Mouse (Mus musculus) left cerebral cortex, postnatal 4 days (tissue): ENCODE results near the gene Erp29. TPM values are rescaled to one million over a fixed set of nuclear protein-coding genes. Genes with fewer than 3 reads are reported as not detected.

Experiments
- DNase-seq: peaks from one replicate; pipeline ENCODE4 v3.0.0-alpha.2; 2022
- intact Hi-C: fragments of 180-260 bp; cut with DNase I; formaldehyde crosslinking; loops from one replicate; pipeline ENCODE4 v1.15.1; 2025
- total RNA-seq, 2 experiments: library from RNA; stranded (reverse); gene quantifications; 2 replicates each; pipeline ENCODE4 v1.2.3; 2021

The Erp29 gene
- total RNA-seq, 2 experiments from 2014 or later, result 159 to 164 TPM

DNA sequence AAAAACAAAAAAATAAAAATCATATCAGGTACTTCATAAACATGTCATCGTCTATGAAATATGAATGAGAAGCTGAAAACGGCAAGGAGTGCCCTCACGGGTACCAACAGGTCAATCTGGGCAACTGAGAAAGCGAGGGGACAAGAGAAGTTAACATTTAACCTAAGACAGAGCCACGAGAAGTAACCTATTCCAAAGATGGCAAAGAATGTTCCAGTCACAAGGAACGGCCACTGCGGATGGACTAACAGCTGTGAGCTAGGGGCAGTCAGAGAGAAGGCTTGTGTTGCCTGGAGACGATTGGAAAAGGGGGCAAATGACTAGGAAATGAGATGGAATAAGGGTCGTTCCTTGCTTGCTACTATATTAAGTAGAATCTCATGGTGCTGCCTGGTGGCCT lies 1.8 kb downstream of the Erp29 start:
- intact Hi-C loops, result no loop called here
- DNase-seq, result no peak

DNA sequence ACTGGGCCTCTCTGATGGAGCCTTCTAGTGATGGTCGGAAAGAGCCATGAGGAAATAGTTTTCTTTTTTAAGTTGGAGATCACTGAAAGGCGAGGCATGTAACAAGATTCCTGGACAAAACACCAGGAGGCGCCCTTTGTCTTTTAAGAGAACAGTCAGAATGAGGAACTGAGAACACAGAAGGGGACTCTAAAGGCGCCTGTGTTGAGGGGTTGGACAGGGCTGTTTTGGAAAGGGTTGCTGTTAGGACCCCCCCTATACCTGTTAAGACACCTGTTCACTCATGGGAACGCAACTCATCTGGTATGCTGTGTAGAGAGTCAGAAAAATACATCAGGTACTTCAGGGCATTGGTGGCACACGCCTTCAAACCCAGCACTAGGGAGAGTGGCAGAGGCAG lies 2.3 kb downstream of the Erp29 start:
- intact Hi-C loops, result no loop called here
- DNase-seq, result peak; percentile 49

DNA sequence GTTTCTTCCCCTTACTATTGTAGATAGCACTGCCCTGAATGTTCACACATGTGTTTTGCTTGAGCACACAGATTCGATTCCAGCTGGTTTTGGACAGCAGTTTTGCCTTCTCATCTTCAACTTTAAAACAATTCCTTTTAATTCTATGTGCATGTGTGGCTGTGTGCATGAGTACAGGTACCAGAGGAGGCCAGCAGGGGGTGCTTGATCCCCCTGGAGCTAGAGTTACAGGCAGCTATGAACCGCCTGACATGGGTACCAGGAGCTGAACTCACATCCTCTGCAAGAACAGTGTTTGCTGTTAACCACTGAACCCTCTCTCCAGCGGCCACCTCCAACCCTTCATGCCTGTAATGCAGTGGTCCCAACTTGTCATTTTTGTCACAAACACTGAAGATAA lies 3.9 kb downstream of the Erp29 start:
- intact Hi-C loops, result no loop called here
- no peak for DNase-seq

DNA sequence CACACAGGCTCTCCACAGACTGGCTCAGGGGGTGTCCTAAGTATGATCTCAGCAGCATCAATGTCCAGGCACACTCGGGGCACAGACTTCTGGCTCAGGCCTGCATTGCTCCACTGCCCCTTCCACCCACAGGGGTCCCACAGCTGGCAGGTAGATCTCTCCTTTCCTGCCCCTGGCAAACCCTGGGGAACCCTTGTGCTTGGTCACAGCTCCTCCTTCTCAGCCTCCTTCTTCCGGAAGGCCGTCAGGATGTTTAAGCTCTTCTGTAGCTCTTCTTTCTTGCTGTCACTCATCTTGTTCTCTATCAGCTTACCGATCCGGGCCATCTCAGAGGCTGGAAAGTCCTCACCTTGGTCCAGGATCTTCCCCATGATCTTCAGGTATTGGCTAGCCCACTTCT lies 7.4 kb downstream of the Erp29 start:
- no peak for DNase-seq
- intact Hi-C loops, result no loop called here

DNA sequence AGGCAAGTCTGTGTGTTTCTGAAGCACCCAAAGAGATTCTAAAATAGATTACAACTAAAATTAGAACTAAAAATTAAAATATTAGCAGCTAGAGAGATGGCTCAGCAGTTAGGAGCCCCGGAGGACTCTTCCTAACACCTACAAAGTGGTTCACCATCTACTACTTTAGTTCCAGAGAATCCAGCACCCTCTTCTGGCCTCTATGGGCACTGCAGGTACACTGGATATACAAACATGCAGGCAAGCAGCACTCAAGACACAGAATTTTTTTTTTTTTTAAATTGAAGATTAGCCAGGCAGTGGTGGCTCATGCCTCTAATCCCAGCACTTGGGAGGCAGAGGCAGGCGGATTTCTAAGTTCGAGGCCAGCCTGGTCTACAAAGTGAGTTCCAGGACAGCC lies 8.8 kb downstream of the Erp29 start:
- DNase-seq, result peak; percentile 52
- intact Hi-C loops, result no loop called here

DNA sequence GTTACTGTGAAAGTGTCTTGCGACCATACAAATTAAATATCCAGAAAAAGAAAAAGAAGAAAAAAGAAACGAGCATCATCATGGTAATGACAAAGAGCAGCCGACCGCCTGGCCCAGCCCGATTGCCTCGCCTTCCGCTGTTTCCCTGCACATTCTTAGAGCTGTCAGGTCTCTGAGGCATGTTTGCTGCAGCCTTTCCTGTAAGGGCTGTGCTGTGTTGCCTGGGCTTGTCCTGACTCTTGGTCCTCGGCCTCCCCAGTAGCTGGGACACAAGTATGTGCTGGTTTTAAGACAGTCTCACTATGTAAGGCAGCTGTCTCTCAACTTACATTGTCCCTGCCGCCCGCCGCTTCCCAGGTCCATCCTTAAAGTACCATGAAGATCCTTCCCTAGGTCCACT lies 13.6 kb downstream of the Erp29 start:
- DNase-seq, result no peak
- intact Hi-C loops, result loop anchor here (10.0 kb wide), 1 partner anchor 74 kb away; no protein-coding TSS in a partner anchor

DNA sequence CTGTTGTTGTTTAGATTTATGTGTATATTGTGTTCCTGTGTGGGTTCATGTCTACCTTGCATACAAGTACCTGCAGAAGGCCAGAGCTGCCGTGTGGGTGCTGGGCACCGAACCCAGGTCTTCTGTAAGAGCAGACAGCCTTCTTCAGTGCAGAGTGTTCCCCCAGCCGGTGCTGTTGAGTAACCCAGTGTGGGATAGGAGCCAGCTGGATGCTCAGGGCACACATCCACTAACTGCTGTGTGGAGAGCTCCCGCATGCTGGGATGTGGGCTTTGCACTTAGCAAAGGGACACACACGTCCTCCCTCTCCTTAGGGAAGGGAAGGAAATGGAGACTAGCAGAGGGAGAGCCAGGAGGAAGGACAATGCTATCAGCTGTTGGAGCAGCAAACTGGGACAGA lies 14.2 kb downstream of the Erp29 start:
- no peak for DNase-seq

DNA sequence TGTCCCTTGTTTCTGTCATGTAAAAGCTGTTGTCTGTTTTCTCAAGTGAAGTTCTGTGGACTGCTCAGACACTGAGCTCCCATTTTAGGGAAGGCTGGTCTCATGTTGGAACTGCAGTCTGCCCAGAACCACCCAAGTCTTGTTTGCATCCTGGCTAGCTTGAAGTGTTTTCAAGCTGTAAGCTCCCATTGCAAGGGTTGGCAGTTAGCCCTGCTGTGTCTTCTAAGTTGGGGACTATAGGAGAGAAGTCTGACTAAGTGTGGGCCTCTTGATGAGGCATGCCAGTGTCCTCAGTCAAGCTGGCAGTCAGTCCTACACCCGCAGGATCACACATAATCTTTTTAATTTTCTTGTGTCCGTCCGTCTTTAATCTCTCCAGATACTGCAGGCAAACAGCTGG lies 23.4 kb downstream of the Erp29 start:
- DNase-seq, result no peak
- intact Hi-C loops, result loop anchor here (10.0 kb wide), 1 partner anchor 124 kb away; no protein-coding TSS in a partner anchor

More for the DNA sequence above, 14.2 kb downstream of the Erp29 start:
- intact Hi-C loops, result loop anchor here (10.0 kb wide), 1 partner anchor 73 kb away; no protein-coding TSS in a partner anchor

DNA sequence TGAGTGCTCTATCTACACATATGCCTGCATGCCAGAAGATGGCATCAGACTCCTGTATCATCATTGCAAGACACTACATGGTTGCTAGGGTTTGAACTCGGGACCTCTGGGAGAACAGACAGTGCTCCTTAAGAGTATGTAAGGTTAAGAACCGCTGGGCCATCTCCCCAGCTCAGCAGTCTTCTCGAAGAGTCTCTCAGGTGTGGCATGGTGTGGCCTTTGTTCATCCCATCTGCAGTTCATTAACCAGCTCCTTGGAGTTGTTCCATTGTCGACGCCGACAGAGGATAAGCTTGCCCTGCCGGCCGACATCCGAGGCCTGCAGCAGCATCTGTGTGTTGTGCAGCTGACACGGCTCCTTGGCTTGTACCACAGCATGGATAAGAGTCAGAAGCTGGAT lies 29.0 kb downstream of the Erp29 start:
- no peak for DNase-seq
- intact Hi-C loops, result loop anchor here (10.0 kb wide), 1 partner anchor 118 kb away; no protein-coding TSS in a partner anchor

DNA sequence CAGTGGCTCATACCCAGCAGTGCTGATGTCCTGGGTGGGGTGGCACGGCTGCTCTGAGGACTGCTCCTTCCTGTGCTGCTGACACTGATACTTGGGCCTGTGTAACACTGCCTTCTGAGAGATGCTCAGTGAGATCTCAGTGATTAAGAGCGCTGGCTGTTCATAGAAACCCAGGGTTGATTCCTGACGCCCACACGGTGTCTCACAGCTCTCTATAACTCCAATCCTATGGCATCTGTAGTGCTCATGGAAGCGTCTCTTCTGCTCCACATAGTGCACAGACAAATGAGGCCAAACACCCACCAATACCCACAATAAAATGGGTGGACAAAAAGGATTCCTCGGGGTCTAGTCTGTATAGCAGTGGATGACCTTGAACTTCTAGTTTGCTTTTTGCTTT lies 29.5 kb downstream of the Erp29 start:
- intact Hi-C loops, result loop anchor here (10.0 kb wide), 1 partner anchor 118 kb away; no protein-coding TSS in a partner anchor
- no peak for DNase-seq

DNA sequence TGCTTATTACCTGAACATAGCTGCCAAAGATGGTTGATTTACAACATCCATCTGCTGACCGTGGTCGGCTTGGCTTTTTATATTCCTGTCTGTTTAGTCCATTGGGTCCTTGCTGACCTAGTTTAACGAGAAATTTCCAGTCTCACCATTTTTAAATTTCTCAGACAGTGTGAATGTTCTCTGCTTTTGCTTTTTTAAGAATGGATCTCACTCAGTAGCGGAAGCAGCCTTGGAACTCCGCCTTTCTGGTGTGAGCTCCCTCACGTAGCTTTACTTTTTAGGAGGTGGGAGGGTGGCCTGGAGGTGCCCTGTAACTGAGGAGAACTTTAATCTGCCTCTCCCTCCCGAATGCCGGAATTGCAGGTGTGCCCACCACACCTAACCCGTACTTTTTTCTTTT lies 31.6 kb downstream of the Erp29 start:
- intact Hi-C loops, result loop anchor here (10.0 kb wide), 1 partner anchor 116 kb away; no protein-coding TSS in a partner anchor
- DNase-seq, result no peak

DNA sequence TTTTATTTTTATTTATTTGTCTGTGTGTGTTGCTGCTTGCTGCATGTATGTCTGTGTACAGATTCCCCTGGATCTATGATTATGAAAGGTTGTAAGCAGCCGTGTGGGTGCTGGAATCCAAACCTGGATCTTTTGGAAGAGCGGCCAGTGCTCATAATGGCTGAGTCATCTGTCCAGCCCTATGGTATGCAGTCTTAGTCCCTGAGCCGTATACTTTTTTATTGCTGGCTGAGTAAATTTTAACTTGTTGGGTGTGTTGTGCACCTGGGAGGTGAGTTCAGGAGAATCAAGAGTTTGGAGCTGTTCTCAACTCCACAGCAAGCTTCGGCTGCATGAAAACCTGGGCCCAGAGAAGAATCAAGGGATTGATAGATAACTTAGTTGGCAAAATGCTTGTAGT lies 41.3 kb downstream of the Erp29 start:
- intact Hi-C loops, result no loop called here
- no peak for DNase-seq

DNA sequence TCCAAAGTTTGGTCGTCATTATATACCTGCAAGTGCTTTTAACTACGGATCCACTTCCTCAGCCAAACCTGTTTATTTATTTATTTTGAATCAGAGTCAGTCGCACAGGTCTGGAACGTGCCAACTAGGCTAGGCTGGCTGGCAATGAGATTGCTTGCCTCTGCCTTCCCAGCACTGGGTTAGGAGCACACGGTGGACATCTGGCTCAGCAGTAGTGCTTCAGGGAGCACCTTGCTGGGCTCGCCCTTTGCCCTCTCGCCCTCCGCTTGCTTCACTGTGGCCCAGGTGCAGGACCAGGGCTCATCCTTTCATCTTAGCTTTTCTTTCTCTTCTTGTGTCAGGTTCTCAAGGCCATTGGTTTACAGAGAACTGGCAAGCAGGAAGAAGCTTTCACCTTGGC lies 44.5 kb downstream of the Erp29 start:
- intact Hi-C loops, result no loop called here

DNA sequence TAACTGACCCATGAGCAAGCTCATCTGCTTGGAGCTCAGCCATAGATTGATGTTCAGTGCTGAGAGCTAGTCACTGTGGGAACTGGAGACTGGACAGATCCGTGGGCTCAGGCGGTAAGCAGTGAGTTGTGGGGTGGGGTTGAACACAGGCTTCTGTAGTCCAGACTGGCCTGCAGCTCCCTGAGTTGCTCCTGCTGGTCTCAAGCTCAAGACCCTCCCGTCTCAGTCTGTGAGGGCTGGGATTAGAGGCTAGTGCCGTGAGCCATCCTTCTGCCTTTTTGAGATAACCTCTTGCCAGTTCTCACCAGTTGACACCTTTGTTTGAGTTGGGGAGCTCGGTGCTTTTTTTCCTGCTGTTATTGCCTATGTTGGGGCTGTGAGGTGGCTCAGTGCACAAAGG lies 51.5 kb downstream of the Erp29 start:
- intact Hi-C loops, result no loop called here
- no peak for DNase-seq

More for the DNA sequence above, 44.5 kb downstream of the Erp29 start:
- no peak for DNase-seq

DNA sequence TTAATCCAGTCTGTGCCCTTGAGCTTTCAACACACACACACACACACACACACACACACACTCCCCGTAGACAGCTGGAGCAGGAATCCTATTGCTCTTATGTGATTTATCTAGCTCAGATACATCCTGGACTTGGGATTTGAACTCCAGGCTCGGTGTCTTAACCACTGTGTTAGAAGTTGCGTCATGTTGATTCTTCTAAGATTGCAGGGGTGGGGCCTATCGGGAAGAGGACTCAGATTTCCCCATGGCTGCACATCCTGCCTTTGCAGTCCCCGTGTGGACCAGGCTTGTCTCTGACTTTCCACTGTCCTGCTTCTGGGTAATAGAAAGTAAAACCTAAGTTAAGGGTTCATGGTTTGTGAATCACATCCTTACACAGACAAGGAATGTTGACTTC lies 52.2 kb downstream of the Erp29 start:
- DNase-seq, result no peak
- intact Hi-C loops, result no loop called here

DNA sequence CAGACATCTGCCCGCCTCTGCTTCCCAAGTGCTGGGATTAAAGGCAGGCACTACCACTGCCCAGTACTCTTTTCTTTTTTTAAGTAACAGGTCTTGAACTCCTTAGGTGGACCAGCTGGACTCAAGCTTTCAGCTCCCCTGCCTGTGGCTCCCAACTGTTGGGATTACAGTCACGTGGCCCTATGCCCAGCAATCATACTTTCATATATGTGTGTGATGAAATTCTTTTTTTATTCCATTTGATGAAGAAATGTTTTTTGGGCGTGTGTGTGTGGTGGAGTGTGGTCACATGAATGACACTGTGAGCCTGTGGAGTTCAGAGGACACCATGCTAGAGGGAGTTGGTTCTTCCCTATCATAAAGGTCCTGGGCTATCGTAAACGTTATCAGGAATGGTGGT lies 52.8 kb downstream of the Erp29 start:
- intact Hi-C loops, result no loop called here
- DNase-seq, result no peak

DNA sequence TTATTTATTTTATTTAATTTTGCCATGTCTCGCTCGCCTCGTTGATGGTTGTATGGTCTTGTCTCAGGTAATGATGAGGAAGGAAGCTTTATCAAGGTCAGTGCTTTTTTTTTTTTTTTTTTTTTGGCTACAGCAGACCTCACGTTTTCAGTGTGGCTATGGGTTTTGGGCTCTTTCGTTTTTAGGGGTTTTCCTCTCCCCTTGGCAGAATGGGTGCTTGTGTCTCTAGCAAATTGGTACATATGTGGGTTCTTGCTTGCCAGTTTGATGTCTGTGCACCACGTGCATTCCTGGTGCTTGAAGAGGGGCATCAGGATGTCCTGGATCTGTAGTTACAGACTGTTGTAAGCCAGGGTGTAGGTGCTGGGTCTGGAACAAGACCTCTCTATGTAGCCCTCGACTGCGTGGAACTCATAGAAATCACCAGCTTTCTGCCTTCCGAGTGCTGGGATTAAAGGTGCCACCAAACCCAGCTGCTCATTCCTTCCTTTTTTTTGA lies 53.3 kb downstream of the Erp29 start:
- no peak for DNase-seq
- intact Hi-C loops, result no loop called here

DNA sequence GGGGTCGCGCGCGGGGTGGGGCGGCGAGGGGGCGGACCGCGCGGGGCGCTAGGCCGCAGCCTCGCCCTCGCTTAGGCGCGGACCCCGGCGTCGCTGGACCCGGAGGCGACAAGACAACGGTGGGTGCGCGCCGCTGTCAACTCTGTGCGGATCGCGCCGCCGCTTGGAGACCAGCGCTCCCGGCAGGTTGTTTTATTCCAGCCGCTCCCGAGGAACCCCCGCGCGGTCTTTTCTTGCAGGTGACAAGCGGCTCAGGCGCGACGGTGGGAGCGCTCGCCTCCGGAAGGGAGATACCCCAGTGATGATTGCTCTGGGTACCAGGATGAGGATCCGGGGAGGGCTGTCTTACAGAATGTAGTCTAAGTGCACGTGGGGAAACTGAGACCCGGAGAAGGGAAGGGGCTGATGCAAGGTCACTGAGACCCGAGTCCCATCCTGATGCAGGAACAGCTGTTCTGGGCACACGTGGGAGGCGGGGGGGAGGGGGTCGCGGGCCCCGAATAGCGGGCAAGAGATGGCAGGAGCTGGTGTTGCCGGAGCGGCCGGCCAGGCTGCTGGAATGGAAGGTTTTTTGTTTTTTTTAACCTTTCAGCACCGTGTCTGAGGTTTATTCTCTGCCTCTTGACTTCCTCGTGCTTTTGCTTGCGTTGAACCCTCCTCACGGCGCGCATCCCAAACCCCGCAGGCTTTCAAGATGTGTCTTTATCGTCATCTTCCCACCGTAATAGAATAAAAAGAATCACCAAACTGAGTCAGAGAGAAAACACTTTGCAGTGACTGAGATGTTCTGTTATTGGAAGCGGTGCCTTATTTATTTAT lies 54.0 kb downstream of the Erp29 start:
- peak; percentile 43 for DNase-seq
- intact Hi-C loops, result no loop called here

DNA sequence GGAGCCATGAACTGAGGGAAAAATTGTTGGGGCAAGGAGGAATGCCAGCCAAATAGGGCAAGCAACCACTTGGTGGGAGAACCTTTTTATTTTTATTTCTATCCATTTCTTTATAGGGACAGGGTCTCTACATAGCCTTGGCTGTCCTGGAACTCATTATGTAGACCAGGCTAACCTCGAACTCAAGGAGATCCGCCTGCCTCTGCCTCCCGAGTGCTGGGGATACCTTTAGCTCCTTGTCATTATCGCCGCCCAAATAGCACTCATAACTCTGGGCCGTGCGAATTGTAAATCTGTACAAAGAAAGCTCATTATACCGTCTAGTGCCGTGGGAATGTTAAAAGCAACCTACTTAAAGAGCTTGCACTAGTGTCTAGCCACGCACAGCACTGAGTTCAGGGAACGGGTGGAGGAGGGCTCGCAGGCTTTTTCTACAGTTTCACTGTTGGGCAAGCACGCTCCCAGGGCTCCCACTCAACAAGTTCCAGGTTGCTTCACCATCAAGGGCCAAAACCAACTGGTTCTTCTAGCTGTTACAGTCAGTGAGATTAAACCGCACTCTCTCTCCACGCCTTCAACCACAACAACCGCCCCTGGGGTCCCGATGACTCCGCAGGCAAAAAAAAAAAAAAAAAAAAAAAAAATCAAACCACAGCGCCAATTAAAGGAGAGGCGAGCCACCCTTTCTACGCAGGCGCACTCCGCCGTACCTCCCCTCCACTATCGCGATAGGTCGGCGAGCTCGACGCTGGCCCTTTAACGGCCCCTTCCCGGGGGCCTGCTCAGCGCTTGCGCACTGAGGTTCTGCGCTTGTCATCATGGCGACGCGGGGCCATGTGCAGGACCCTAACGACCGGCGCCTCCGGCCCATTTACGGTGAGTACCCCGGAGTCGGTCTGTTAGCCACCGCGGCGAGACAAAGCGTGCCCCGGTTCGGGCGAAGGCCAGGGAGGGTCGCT lies 54.8 kb downstream of the Erp29 start, which contains the start of gene Naa25:
Gene Naa25 (plus strand): TSS at position 750 of the 959 bp plus-strand sequence.
- DNase-seq, result peak; percentile 98
- intact Hi-C loops, result no loop called here

DNA sequence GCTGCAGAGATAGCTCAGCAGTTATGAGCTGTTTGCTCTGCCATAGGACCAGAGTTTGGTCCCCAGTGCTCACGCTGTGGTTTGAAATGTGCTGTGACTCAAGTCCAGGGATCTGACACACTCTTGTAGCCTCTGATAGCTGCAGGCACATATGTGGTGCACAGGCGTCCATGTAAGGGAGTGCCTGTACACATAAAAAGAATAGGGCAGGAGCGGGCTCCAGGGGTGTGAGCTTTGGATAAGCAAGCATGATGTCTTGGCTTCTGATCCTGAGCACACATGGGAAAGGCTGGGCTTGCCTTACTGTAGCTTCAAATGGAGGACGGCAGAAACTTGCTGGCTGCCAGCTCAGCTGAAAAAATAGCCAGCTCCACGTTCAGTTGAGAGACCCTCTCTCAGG lies 56.7 kb downstream of the Erp29 start:
- intact Hi-C loops, result no loop called here

DNA sequence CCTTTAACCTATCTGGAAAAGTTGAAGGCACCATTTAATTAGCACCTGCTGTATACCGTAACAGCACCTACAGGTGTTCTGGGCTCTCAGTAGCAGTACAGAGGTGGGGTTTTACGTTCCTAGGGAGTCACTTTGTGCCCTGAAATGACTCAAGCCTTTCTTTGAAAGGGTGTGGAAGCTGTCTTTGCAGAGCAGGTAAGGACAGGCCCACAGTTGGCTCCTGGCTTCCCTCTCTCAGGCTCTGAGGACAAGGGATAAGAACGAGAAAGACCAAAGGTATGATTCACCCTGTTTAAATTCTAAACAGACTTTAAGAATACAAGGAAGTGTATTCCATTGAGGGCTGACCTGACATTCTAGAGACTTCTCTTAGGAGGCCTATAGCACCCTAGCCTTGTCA lies 58.9 kb downstream of the Erp29 start:
- intact Hi-C loops, result no loop called here
- DNase-seq, result no peak

More for the DNA sequence above, 56.7 kb downstream of the Erp29 start:
- DNase-seq, result no peak
